Mouse (Mus musculus) ES-E14 (cell line): ENCODE measurements at regions not wholly inside any gene's neighbourhood (a gene's known extent, or its start where the extent isn't known, plus 50 kb on each side); places are given as distances from the start of the nearest gene placed in this dataset.

Experiments used
- CHD2 ChIP-seq: IDR thresholded peaks from 2 replicates; pipeline ENCODE4 v1.6.1; 2014; ENCODE audit warnings: mild to moderate bottlenecking, low read depth, low read length, inconsistent platforms
- HCFC1 ChIP-seq: IDR thresholded peaks from 2 replicates; pipeline ENCODE4 v1.6.1; 2012; ENCODE audit warnings: low read length, inconsistent platforms, borderline replicate concordance; ENCODE audit not compliant: insufficient read depth
- MAFK ChIP-seq: IDR thresholded peaks from 2 replicates; pipeline ENCODE4 v1.6.1; 2014; ENCODE audit warnings: mild to moderate bottlenecking, low read depth, low read length, inconsistent platforms; ENCODE audit not compliant: insufficient read depth
- ZC3H11A ChIP-seq: IDR thresholded peaks from 2 replicates; pipeline ENCODE4 v1.6.1; 2012; ENCODE audit warnings: low read depth, mild to moderate bottlenecking, inconsistent platforms, low read length, borderline replicate concordance
- ZNF384 ChIP-seq: IDR thresholded peaks from 2 replicates; pipeline ENCODE4 v1.6.1; 2012; ENCODE audit warnings: low read depth, low read length, inconsistent platforms

DNA sequence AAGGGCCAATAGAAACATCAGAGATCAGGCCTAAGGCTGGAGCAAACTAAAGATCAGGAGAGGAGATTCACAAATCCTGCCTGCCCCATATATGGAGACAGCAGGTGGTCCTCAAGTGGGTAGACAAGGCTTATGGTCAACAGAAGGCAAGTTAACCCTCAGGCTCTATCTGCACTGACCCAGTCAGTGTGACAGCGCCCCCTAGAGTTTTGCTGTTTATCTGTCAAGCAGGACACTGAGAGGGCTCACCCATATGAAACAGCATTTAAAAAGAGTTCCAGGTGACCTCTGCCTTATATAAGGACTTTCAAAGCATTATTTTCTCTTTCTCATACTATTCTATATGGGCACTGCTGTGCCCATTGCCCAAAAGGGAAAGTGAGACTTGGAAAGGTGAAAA is 1482.5 kb upstream of the Lrrc6 start:
- TF ChIP-seq CHD2 (no peak), ZNF384 (no peak), MAFK (no peak), HCFC1 (no peak), ZC3H11A (no peak)
